Mouse (Mus musculus): ENCODE measurements around the gene Pea15a. TPM values are rescaled to one million over a fixed set of nuclear protein-coding genes. Genes with fewer than 3 reads are reported as not detected.

Gene Pea15a
- total RNA-seq, 2 experiments from 2014 or later: 111 to 121 TPM

DNA sequence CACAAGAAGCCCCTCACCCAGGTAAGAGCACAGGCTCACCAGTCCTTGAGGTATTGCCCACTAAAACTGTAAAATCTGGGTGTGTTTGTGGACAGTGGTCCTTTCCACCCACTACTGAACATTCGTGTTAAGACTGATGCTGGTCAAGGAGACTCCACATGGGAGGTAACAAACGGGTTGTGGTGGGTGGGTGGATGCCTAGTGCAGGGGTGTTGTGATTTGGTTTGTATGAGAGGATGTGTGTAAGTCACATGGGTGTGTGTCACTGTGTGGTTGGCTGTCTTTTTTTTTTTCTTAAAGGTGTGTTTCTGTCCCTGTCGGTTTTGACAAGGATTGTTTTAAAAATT is 890 bp downstream of the Pea15a start:
- intact Hi-C loops (cut with DNase I): loop anchor here (10.0 kb wide), 1 partner anchor 299 kb away; the partner anchor contains the start of gene Tagln2

DNA sequence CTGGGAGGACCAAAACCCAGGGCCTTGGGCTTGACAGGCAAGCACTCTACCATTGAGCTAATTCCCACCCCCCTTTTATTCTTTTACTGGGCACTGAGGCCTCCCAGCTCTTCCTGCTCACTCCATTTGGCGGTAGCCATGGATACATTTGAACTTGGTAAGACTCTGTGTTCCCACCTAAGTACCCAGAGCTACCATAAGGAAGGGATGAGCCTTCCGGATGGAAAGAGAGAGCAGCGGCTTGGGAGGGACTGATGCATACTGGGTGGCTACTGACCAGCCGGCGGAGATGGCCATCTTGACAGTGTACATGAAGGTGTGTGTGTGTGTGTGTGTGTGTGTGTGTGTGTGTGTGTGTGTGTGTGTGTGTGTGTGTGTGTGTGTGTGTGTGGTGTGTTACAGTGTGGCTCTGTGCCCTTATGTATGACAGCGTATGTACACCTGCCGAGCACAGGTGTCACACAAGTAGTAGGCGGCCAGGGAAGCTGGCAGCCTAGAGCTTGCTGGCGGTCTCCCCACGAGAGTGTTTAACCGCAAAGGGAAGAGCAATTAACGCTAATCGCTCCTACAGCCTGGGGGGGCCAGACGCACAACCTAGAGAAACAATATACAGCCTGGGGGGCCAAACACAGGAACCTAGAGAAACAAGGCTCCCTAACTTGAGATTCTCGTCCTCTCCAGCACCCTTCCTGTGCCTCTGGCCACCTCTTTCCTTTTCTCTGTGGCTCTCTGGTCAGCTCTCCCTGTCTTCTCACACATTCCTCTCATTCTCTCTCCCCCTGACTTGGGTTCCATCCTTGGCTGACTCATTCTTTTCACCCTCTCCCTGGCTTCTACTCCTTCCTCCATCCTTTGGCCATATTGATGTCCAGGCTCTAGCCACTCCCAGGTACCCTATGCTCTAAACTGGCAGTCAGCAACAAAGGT is 1.5 kb downstream of the Pea15a start:
- intact Hi-C loops (cut with DNase I): loop anchor here (10.0 kb wide), 1 partner anchor 300 kb away; the partner anchor contains the start of gene Tagln2
- DNase-seq: peak in 1 of 2 experiments; percentile 17

More for the DNA sequence above, 890 bp downstream of the Pea15a start:
- DNase-seq: peak in 1 of 2 experiments; percentile 23

DNA sequence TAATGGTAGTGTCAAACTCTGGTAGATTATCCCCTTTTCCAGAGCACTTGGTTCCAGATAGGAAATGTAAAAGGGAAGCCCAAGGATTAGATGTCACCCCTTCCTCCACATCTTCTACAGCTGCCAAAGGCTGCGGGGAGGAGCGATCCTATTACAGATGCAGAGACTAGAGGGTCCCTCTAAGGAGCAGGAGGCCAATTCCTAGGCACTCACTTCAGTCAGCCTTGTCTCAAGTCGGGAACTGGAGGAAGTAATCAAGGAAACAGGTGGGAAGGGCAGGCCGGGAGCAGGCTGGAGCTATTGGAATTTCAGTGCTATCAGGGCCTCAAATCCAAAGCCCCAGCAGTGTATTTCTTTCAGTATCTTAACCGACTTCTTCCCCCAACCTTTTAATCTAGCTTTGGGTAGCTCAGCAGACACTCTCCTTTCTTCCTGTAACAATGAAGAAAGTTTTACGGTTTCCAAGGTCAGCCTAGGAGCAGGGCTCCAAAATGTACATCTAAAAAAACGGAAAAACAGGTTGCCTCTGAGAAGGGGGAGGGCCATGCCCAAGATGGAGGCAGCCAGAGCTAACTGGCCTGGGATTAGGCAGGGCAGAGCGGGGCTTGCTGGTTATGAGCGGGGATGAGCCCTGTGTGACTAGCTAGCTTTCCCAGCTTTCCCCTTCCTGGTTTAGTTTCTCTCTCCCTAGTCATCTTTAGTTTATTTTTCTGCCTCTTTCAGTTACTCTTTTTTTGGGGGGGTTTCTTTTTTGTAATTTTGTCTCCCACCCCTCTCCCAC is 2.4 kb downstream of the Pea15a start:
- DNase-seq: peak in 1 of 2 experiments; percentile 32
- intact Hi-C loops (cut with DNase I): loop anchor here (10.0 kb wide), 1 partner anchor 301 kb away; the partner anchor contains the start of gene Tagln2

DNA sequence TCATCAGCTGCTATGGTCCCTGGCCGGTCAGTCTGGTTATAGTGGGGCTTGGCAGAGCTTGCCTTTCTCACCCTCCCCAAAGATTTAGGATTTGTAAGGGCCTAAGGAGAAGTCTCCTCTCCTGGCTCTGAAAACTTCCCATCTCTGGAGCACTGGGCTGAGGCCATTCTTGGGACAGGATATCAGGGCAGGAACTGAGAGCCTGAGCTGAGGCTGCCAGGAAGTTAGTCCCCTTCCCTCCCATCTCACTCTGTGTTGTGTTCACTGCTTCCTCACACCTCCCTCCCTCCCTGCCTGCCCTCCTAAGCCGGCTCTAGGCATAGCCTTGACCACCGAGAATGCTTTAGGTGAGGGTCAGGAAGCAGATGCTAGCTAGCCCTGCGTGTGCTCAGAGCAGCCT is 3.0 kb downstream of the Pea15a start:
- intact Hi-C loops (cut with DNase I): loop anchor here (2.0 to 10.0 kb wide), 2 partner anchors 13 to 301 kb away; partner anchors contain the start of gene Tagln2
- DNase-seq: peak; percentile 50 to 57

DNA sequence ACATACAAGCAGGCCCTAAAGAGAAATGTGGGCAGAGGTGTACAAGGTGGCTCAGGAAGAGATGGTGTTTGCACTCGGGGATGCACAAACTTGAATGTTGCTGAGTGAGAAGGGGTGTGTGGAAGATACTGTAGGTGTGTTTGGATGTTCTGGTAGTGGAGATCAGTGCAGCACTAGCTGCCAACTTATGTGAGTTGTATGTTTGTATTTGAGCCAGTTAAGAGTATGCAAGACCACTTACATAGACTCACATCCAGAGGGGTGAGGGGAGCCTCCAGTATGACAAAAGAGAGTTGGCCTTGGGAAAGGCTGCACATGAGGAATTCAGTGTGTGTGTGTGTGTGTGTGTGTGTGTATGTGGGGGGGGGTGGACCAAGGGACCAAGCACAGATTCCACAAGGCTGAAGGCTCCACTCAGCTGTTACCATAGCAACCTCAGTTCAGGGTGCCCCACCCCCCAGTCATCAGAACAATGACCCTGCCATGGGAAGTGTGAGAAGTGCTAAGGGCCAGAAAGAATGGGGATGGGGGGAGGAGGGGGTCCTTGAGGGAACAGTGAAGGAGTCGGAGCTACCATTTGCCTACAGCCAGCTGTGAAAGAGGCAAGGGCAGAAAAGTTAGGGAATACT is 3.6 kb downstream of the Pea15a start:
- DNase-seq: peak in 1 of 2 experiments; percentile 50
- intact Hi-C loops (cut with DNase I): loop anchor here (2.0 to 10.0 kb wide), 2 partner anchors 14 to 302 kb away; partner anchors contain the start of gene Tagln2

DNA sequence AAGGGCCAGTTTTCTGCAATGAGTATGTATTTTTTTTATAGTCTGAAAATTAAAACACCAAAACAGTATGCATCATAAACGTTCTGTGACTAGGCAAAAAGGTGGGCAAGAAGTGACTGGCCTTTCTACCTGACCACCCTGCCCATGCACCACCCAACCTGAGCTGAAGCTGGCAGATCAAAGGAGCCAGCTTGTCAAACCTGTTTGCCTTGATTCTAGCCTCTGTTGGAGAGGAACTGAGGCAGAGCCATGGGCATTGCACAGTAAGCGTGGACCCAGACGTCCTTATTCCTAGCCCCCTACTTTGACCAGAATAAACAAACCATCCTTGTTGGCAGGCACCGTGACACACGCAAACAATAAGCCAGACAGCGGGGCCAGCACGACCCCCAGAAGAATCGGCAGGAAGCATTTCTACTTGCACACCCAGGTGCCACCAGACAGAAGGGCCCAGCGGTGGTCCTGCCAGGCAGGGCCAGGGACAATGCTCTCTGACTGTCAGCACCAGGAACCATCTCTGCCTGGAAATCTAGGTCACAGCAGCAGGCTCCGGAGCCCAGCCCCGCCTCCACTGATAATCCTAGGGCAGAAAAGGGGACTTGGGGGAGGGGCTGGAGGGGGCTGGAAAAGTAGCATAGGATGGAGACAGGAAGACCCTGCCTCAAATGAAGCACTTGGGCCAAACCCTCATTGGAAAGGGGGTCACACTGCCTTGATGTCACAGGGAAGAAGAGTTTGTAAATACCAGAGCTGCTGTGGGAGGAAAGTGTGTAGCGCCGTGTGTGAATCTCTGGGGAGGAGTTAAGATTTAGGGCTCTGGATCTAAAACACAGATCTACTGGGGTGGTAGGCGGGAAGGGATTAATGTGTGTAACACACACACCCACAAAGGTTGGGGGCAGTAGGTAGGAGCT is 4.4 kb downstream of the Pea15a start:
- intact Hi-C loops (cut with DNase I): loop anchor here (2.0 to 10.0 kb wide), 2 partner anchors 15 to 303 kb away; partner anchors contain the start of gene Tagln2
- DNase-seq: peak in 1 of 2 experiments; percentile 36

DNA sequence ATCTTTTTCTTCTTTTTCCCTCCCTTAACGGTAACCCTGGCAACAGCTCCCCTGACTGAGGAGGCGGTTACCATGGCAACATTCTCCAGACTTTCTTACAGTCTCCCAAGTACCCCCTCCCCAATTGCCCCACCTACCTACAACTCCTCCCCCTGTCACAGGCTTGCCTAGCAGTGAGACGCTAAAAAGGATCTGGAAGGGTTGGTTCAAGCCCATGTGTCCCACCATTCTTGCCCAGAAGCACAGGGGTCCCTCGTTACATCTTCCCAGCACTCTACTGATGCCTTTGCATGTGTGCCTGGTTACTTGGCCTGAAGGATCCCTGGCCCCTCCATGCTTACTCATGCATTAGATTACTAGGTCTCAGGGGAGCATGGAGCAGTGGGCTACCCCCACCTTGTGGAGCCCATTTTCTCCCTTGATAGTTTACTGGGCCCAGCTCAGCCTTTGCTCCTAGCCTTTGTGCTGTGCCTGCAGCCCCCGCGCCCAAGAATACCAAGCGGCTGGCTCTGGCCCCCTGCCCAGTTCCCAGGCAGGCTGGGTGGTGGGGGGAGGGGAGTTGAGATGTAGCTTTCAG is 5.6 kb downstream of the Pea15a start:
- intact Hi-C loops (cut with DNase I): loop anchor here (10.0 kb wide), 1 partner anchor 304 kb away; the partner anchor contains the start of gene Tagln2
- DNase-seq: peak; percentile 66 to 67

DNA sequence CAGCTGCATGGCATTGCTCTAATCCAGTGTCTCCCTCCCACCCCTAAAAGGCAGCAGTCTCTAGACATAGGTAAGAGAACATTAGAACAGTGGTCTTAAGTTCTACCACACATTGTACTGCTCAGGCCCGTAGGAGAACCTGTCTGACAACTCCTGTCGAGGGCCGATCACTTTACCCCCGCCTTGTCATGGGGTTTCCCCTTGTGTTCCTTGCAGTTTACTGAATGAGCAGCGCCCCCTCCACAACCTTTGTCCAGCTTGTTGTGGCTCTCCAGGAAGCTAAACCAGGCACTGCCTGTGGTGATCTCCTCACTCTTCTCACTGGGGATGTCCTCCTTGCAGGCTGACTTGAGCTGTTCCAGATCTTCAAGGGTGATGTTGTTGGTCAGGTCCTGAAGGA is 6.4 kb downstream of the Pea15a start:
- DNase-seq: no peak
- intact Hi-C loops (cut with DNase I): loop anchor here (10.0 kb wide), 1 partner anchor 305 kb away; the partner anchor contains the start of gene Tagln2

DNA sequence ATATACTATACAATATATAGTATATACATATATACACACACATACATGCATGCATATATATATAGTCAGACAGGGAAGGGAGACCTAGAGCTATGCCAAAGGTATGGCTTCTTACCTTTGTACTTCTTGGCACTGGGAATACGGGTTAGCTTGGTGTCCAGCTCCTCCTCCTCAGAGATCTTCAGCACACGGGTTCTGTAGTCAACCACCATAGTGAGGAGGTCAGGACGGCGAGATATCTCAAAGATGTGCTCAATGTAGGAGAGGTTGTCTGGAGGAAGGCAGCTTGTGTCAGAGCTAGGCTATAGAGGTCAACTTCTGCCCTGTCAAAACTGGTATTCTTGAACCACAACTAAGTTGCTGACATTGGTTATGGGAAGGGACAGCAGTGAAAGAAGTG is 7.6 kb downstream of the Pea15a start:
- no peak for DNase-seq
- intact Hi-C loops (cut with DNase I): no loop called here

DNA sequence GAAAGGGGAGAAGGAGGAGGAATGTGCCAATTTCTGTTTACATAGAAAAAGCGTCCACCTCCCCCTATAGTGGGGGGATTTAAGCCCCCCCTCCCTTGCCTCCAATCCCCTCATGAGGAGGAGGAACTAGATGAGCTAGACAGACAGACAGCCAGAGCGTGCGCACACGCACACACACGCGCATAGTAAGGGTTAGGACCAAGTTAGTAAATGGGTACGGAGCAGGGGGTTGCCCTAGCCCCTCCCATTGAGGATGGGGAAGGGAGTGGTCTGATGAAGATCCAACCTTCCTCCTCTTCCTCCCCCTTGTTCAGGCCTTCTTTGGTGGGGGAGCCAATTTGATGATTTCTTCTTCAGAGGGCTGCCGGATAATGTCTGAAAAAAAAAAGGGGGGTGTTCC is 8.3 kb downstream of the Pea15a start:
- DNase-seq: no peak
- intact Hi-C loops (cut with DNase I): no loop called here

DNA sequence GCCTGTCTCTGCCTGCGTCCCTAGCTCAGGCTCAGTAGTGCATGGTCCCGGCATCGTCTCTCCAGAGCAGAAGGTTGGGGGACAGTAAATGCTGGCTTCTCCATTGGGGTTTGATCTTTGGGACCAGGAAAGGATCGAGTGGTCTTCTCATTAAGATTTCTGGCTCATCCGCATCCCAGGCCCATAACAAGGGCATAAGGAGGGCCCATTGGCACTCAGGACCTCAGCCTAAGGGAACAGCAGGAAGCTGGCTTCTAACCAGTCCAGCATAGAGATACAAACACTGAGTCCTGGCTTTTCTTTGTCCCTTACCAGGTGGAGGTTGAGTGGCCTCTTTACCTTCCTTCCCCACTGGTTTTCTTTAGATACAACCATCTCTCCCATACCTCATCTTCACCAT is 8.8 kb downstream of the Pea15a start:
- no peak for DNase-seq
- intact Hi-C loops (cut with DNase I): no loop called here

DNA sequence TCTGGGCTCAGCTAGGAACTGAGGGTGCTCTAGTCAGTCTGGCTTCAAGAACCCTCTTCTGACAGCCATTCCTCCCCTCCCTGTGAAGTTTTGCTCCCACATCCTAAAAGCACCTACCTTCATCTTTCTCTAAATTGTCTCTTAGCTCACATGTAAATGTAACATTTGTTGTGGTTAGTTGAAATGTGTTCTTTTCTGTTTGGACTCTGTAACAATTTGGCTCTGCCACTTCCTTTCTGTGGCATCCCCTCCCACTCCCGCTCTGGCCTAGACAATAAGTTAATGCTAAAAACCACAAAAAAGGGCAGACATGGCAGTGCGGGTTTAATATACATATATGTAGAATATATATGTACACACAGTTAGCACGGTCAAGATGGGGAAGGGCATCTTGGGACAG is 9.5 kb downstream of the Pea15a start:
- intact Hi-C loops (cut with DNase I): no loop called here
- no peak for DNase-seq

DNA sequence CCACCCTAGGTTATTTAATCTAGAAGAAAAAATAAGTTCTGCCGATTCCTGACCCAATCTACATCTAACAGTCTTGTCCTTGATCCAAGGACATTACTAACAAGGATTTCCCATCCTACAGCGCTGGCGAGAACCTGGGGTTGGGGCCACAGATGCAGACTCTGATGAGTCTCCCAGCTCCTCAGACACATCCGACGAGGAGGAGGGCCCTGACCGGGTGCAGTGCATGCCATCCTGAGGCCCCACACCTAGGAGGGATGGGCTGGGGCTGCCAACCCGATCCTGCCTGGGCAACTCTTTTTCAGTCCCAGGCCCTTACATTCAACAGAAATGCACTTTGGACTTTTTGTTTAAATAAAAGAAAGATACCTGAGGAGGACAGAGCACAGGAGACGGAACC is 12.2 kb downstream of the Pea15a start:
- no peak for DNase-seq
- intact Hi-C loops (cut with DNase I): no loop called here

DNA sequence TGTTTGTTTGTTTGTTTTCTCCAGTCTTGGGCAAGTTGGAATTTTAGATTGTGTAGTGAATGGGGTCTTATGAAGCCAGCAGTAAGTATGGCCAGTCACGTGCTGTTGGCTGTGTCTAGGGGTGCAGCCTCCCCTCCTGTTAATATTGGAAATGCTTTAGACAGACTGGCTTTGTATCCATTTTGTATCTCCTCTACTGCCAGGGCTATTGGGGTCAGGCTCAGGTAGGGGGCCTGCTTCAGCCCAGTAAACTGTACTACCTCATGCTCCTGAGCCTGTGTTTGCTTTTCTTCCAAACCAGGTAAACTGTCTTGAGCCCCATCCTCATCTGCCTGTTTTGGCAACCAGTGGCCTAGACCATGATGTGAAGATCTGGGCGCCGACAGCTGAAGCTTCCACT is 14.4 kb downstream of the Pea15a start:
- no peak for DNase-seq
- intact Hi-C loops (cut with DNase I): no loop called here

DNA sequence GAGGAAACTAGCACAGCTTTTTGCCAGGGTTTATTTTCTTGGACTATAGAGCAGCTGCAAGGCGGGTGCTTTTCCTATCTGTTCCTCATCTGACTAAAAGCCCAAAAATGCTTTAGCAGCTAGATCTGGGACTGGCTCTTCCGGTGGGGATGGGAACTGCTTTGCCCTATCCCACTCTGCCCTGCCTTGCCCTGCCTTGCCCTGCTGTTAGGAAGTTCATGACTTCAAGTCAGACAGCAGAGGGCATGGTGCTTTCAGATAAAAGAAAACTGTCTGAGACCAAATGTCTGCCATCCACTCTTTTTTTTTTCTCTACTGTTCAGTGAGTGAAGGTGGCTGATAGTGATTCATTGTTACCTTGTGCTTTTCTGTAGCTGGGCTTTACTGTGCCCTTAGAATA is 15.0 kb downstream of the Pea15a start:
- intact Hi-C loops (cut with DNase I): no loop called here

DNA sequence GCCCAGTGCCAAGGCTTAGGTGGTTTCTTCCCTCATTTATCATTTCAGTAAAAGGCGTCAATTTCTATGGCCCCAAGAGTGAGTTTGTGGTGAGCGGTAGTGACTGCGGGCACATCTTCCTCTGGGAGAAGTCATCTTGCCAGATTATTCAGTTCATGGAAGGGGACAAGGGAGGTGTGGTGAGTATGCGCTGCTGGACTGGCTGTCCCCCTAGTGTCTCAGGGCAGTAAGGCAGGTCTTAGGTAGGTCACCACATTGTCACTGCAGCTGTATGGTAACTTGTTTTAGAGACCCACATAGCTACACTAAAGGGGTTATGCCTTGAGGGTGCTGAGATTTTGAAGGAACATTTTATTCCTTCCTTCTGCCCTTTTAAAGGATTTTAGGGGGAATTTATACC is 17.7 kb downstream of the Pea15a start:
- peak; percentile 48 to 70 for DNase-seq
- intact Hi-C loops (cut with DNase I): no loop called here

More for the DNA sequence above, 15.0 kb downstream of the Pea15a start:
- DNase-seq: no peak

DNA sequence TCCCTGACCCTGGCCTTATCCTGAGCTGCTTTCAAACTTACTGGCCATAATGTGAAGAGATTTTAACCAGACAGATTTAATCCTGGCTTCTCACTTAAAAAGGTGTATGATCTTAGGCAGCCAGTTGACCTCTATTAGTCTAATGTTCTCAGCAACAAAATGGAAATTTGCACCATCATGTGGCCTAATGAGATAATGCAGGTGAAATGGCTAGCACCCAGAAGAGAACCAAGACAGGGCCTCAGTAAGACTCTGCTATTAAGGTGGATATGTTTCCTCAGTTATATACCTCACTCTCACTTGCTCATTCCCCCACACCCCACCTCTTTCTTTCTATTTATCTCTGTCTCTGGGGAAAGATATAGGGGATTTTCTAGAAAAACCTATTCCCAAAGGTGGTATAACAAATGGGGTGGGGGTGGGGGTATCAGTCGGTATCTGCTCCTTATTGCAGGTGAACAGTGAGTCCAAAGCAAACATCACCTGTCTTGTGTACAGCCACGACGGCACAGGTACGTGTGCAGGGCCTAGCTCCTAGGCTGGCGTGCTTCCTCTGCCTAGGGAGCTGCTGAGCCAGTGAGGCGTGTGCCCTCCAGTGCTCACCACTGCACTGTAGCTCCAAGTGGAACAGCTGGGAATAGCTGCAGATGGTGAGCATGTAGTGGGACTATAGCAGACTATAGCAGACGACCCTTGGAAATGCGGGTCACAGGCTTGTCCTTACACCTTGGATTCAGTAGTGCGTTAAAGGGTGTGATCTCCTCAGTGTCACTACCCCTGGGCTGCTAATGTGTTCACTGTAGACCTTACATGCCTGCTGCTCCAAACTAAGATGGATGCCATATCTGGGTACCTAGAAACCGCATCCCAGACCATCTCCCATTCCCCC is 20.0 kb downstream of the Pea15a start:
- intact Hi-C loops (cut with DNase I): no loop called here
- DNase-seq: no peak

DNA sequence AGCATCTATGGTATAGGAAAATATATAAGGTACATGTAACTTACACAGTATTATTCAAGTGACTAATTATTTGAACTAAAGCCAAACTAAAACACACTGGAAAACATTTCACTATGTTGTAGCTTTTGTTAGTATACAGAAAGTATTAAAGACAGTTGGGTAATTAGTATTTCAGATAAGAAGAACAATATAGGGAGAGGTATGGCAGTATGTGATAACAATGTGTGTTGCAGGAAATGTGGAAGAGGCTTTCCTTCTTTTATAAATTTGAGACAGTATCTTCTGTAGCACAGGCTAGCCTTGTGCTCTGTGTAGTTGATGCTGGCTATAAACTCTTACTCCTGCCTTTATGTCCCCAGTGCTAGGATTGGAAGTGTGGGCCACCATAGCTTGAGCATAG is 22.7 kb downstream of the Pea15a start:
- intact Hi-C loops (cut with DNase I): no loop called here
- no peak for DNase-seq

Measured in heart, postnatal 10 days (tissue).